Mouse (Mus musculus) MEL (cell line): ENCODE measurements at regions not wholly inside any gene's neighbourhood (a gene's known extent, or its start where the extent isn't known, plus 50 kb on each side); places are given as distances from the start of the nearest gene placed in this dataset.

Experiments
- BHLHE40 ChIP-seq: IDR thresholded peaks from 2 replicates; pipeline ENCODE4 v1.6.1; 2012; ENCODE audit warnings: low read depth, mild to moderate bottlenecking, inconsistent platforms, low read length, improper control_type of control experiment, borderline replicate concordance
- CHD2 ChIP-seq: IDR thresholded peaks from 2 replicates; pipeline ENCODE4 v1.6.1; 2011; ENCODE audit warnings: low read length, improper control_type of control experiment
- CTCF ChIP-seq, 3 experiments: IDR thresholded peaks in 2 of 3; conservative IDR thresholded peaks in 1 of 3; 2 replicates each; pipeline ENCODE4 v1.5.1; 2011 to 2012; ENCODE audit warnings: low read length in 3 of 3, low read depth in 2 of 3, mild to moderate bottlenecking in 2 of 3, improper control_type of control experiment in 1 of 3, inconsistent platforms in 1 of 3, mixed read lengths in 1 of 3, moderate library complexity in 1 of 3; ENCODE audit not compliant: control insufficient read depth in 1 of 3, insufficient read depth in 1 of 3, poor library complexity in 1 of 3, severe bottlenecking in 1 of 3
- EP300 ChIP-seq, 2 experiments: IDR thresholded peaks; 2 replicates each; pipeline ENCODE4 v1.6.1; 2011; ENCODE audit warnings: improper control_type of control experiment in 2 of 2, low read length in 2 of 2, low read depth in 1 of 2, mild to moderate bottlenecking in 1 of 2
- ETS1 ChIP-seq: IDR thresholded peaks from 2 replicates; pipeline ENCODE4 v1.6.1; 2012; ENCODE audit warnings: low read depth, mild to moderate bottlenecking, inconsistent platforms, low read length, improper control_type of control experiment, moderate library complexity
- HCFC1 ChIP-seq: IDR thresholded peaks from 2 replicates; pipeline ENCODE4 v1.6.1; 2012; ENCODE audit warnings: low read depth, mild to moderate bottlenecking, inconsistent platforms, low read length, improper control_type of control experiment, moderate library complexity
- MYC ChIP-seq: IDR thresholded peaks from 2 replicates; pipeline ENCODE4 v1.6.1; 2011; ENCODE audit warnings: low read depth, mild to moderate bottlenecking, low read length, improper control_type of control experiment, moderate library complexity
- POLR2A ChIP-seq, 2 experiments: IDR thresholded peaks; 2 replicates each; pipeline ENCODE4 v1.6.1; 2011 to 2012; ENCODE audit warnings: low read length in 2 of 2, mild to moderate bottlenecking in 2 of 2, control low read depth in 1 of 2, improper control_type of control experiment in 1 of 2, low read depth in 1 of 2, moderate library complexity in 1 of 2; ENCODE audit not compliant: control insufficient read depth in 1 of 2, insufficient read depth in 1 of 2, poor library complexity in 1 of 2
- POLR2AphosphoS2 ChIP-seq: IDR thresholded peaks from 2 replicates; pipeline ENCODE4 v1.6.1; 2011; ENCODE audit warnings: low read length, improper control_type of control experiment
- RCOR1 ChIP-seq: IDR thresholded peaks from 2 replicates; pipeline ENCODE4 v1.6.1; 2012; ENCODE audit warnings: low read depth, mild to moderate bottlenecking, inconsistent platforms, low read length, improper control_type of control experiment
- USF1 ChIP-seq: IDR thresholded peaks from 2 replicates; pipeline ENCODE4 v1.6.1; 2014; ENCODE audit warnings: low read depth, mild to moderate bottlenecking, inconsistent platforms, low read length, improper control_type of control experiment, moderate library complexity

- TF ChIP-seq USF1, result no peak
- TF ChIP-seq POLR2A (IDR thresholded peaks at IDR 0.05; ENCODE audit: control insufficient read depth in 1 of 2, insufficient read depth in 1 of 2, low read depth in 1 of 2, low read length in 2 of 2, poor library complexity in 1 of 2), result no peak
- peak; percentile 67 to 77 for TF ChIP-seq EP300 (IDR thresholded peaks at IDR 0.05; ENCODE audit: low read depth in 1 of 2, low read length in 2 of 2)
- no peak for TF ChIP-seq CTCF (IDR thresholded peaks at IDR 0.05 in 2 of 3, conservative IDR thresholded peaks at IDR 0.05 in 1 of 3; ENCODE audit: control insufficient read depth in 1 of 3, insufficient read depth in 1 of 3, low read depth in 2 of 3, low read length in 3 of 3, poor library complexity in 1 of 3, severe bottlenecking in 1 of 3)
- no peak for TF ChIP-seq HCFC1
- TF ChIP-seq ETS1, result peak; percentile 57; the same call in 1 of the 2 replicates
- TF ChIP-seq MYC, result no peak
- no peak for TF ChIP-seq CHD2
- TF ChIP-seq BHLHE40, result no peak
- TF ChIP-seq POLR2AphosphoS2, result no peak
- no peak for TF ChIP-seq RCOR1
Measured at GRCm38 (mm10) chr10:120595145-120595544, 118.9 kb upstream of the Hmga2 start.
